Mouse (Mus musculus) yolk sac, embryonic 10.5 days (tissue): ENCODE measurements at regions not wholly inside any gene's neighbourhood (a gene's known extent, or its start where the extent isn't known, plus 50 kb on each side); places are given as distances from the start of the nearest gene placed in this dataset.

Experiments
- DNase-seq: peaks from one replicate; pipeline ENCODE4 v3.0.0-alpha.2; 2017; ENCODE audit warnings: low spot score

- DNase-seq, result no peak
Observed at GRCm38 (mm10) chr14:57224381-57224780, 91.0 kb upstream of the Gjb6 start.

GRCm38 (mm10) chr14:57220343-57220742 is 86.9 kb upstream of the Gjb6 start:
- DNase-seq, result no peak

GRCm38 (mm10) chr14:57219643-57220042 is 86.2 kb upstream of the Gjb6 start:
- no peak for DNase-seq

GRCm38 (mm10) chr14:57219097-57219618 is 85.7 kb upstream of the Gjb6 start:
- DNase-seq, result peak; percentile 51

GRCm38 (mm10) chr14:57187814-57188213 is 54.4 kb upstream of the Gjb6 start:
- no peak for DNase-seq
